7 mouse cellular contexts compared by ENCODE assay signal in the genomic region with DNA sequence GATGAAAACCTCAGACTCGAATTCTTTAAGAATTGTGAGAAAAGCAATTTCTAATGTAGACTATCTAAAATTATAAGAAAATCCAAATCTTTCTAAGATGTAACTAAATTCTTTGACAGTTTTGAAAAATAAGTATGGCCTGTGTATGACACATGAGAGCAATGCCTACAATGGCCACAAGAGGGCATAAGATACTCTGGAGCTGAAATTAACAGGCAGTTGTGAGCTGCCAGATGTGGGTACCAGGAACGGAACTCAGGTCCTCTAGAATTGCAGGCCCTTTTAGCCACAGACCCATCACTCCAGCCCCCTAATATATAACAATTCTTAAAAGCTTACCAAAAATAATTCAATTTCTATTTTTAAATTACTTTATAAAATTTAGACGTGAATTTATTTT. TPM values are rescaled to one million over a fixed set of nuclear protein-coding genes. Genes with fewer than 3 reads are reported as not detected.
DNase-seq lines count a peak whose midpoint lies in the region; ATAC-seq lines count a peak whose summit lies in the region.

No protein-coding gene starts in this region.

- 90% methylated on average over 3 of the region's 3 CpGs for WGBS in kidney, embryonic 14.5 days

- DNase-seq in kidney, adult 8-10 months = peak; percentile 17 to 49
- DNase-seq in NIH3T3 (ENCODE audit: low read depth) = peak; percentile 53
- peak; percentile 42 to 52 for DNase-seq in heart, postnatal 36 days
- DNase-seq in ovary, postnatal 14 days (ENCODE audit: low spot score) = no peak

- no peaks in the 10 kb centered on the region for H3K36me3 ChIP-seq in kidney, embryonic 14.5 days (ENCODE audit: control insufficient read depth, insufficient read depth, low read length)

- no peak for ATAC-seq in kidney, embryonic 14.5 days (ENCODE audit: low FRiP score, low TSS enrichment)
- peak; percentile 67 for ATAC-seq in CD4-positive, CD25-positive, alpha-beta regulatory T cell, adult 4 months
- peak; percentile 83; the same call in 1 of the 2 replicates for ATAC-seq in neutrophil, adult 5-6 weeks (ENCODE audit: extremely low read depth, insufficient number of reproducible peaks, low FRiP score, poor library complexity, severe bottlenecking)

- no peaks in the 10 kb centered on the region for H3K9me3 ChIP-seq in kidney, embryonic 14.5 days (ENCODE audit: control insufficient read depth, low read length)

- intact Hi-C loops in heart, postnatal 36 days (cut with DNase I) = loop anchor here (2.0 kb wide), 1 partner anchor 362 kb away; no protein-coding TSS in a partner anchor

- no peak overlapping the region for H3K4me2 ChIP-seq in kidney, embryonic 14.5 days (replicated peaks; ENCODE audit: low read depth, low read length)

- H3K27me3 ChIP-seq in kidney, embryonic 14.5 days (ENCODE audit: control insufficient read depth, insufficient read depth, low read length) = no peaks in the 10 kb centered on the region

- no peak overlapping the region for H3K27ac ChIP-seq in kidney, embryonic 14.5 days (ENCODE audit: low read depth, low read length)

- no peaks in the 10 kb centered on the region for H3K4me1 ChIP-seq in kidney, embryonic 14.5 days (ENCODE audit: control insufficient read depth, insufficient read depth, low read length)

- H3K9ac ChIP-seq in kidney, embryonic 14.5 days (ENCODE audit: low read depth, low read length) = no peak overlapping the region

- H3K4me3 ChIP-seq in kidney, embryonic 14.5 days (ENCODE audit: low read length) = no peak overlapping the region

RNA-seq across cellular contexts. Expression of a gene that starts 57.6 kb away (rescaled TPM):
- 52.4 and 64.9 TPM in 2 replicates for polyA plus RNA-seq in kidney, embryonic 14.5 days (2014; fragmentation: Nextera tagmentation; extraction: Ambion mirVana)
- polyA plus RNA-seq in CD4-positive, CD25-positive, alpha-beta regulatory T cell, adult 4 months (2017; shearing (Covaris generic)) = 10 to 100 TPM; 54.7 to 65.5 TPM
- total RNA-seq in heart, postnatal 36 days (2021) = 10 to 100 TPM; 11.2 to 16.6 TPM
- 51.9 and 53.0 TPM in 2 replicates for total RNA-seq in neutrophil, adult 5-6 weeks (2017)
